Mouse (Mus musculus): ENCODE measurements around the gene Arnt. TPM values are rescaled to one million over a fixed set of nuclear protein-coding genes. Genes with fewer than 3 reads are reported as not detected.
"Not testable (repeated sequence)": the region's sequence is repeated elsewhere in the genome, so short reads cannot be mapped to it uniquely, and the experiment has no call there.

Gene Arnt
- polyA plus RNA-seq, 1 experiment from 2014 or later, result 56.1 TPM

DNA sequence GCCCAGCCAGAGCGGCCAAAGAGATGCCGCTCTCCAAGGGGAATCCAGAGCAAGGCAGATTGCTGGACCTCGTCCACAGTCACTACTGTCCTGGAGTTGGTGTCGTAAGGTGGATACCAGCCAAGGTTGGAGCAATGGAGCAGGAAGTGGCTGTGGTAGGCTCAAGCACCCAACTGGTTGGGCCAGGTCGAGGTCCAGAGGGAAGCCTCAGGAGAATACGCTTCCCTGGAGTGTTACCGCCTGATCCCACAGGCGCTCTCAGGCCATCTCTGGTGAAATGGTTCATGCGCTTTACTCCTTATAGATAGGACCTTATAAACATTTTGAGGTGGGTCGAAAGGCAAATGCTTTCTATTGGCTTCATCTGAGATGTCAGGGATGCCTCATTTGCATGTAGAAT is 104.7 kb downstream of the Arnt start:
- 90% methylated on average over 10 of the region's 10 CpGs for WGBS
- Histone ChIP-seq H3K9ac (no peak overlapping the region), H3K4me2 (replicated peaks) (no peak overlapping the region), H3K27me3 (no peaks in the 10 kb centered on the region), H3K36me3 (no peaks in the 10 kb centered on the region), H3K27ac (no peak overlapping the region), H3K4me3 (no peak overlapping the region), H3K4me1 (no peaks in the 10 kb centered on the region), H3K9me3 (no peaks in the 10 kb centered on the region)
- ATAC-seq (ENCODE audit: low FRiP score, low read depth), result no peak

DNA sequence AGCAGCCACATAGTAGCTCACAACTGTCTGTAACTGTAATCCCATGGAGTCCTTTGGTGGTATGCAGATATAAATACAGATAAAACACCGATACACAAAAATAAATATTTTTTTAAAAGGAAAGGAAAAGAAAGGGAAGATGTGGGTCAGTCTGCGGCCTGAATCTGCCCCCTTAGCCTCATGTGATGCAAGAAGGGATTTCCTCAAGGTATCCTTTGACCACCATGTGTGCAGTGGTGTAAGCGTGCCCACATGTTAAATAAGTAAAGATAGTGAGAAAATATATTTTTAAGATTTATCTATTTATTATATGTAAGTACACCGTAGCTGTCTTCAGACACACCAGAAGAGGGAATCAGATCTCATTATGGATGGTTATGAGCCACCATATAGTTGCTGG is 105.6 kb downstream of the Arnt start:
- Histone ChIP-seq H3K9me3 (no peaks in the 10 kb centered on the region), H3K27ac (no peak overlapping the region), H3K27me3 (no peaks in the 10 kb centered on the region), H3K4me2 (replicated peaks) (no peak overlapping the region), H3K9ac (no peak overlapping the region), H3K4me3 (no peak overlapping the region), H3K4me1 (no peaks in the 10 kb centered on the region), H3K36me3 (no peaks in the 10 kb centered on the region)
- no peak for ATAC-seq (ENCODE audit: low FRiP score, low read depth)
- WGBS, result 90% methylated on average over 4 of the region's 4 CpGs

DNA sequence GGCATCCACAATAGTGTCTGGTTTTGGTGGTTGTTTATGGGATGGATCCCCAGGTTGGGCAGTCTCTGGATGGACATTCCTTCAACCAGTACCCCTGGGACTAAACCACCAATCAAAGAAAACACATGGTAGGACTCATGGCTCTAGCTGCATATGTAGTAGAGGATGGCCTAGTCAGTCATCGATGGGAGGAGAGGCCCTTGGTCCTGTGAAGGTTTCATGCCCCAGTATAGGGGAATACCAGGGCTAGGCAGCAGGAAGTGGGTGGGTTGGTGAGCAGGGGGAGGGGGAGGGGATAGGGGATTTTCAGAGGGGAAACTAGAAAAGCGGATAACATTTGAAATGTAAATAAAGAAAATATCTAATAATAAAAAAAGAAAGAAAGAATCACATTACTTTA is 107.0 kb downstream of the Arnt start:
- ATAC-seq (ENCODE audit: low FRiP score, low read depth); H3K9ac ChIP-seq; H3K4me2 ChIP-seq (replicated peaks); H3K27me3 ChIP-seq; H3K4me3 ChIP-seq; H3K27ac ChIP-seq; H3K9me3 ChIP-seq; H3K36me3 ChIP-seq; H3K4me1 ChIP-seq: not testable (repeated sequence)
- 86% methylated on average over 2 of the region's 2 CpGs for WGBS

DNA sequence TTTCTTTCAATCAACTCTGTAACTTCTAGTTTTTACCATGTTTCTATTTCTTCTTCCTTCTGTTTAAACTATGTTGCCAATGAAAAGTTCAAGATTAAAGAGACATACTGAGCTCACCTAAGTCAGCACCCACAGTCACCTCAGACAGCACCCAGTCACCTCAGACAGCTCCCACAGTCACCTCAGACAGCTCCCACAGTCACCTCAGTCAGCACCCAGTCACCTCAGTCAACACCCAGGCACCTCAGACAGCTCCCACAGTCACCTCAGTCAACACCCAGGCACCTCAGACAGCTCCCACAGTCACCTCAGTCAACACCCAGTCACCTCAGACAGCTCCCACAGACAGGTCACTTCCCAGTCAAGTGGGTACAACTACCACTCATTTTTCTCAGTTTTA is 108.0 kb downstream of the Arnt start:
- no peak overlapping the region for H3K4me3 ChIP-seq
- H3K36me3 ChIP-seq, result no peaks in the 10 kb centered on the region
- no peaks in the 10 kb centered on the region for H3K27me3 ChIP-seq
- no peak for ATAC-seq (ENCODE audit: low FRiP score, low read depth)
- H3K9ac ChIP-seq, result no peak overlapping the region
- no peak overlapping the region for H3K4me2 ChIP-seq (replicated peaks)
- no peaks in the 10 kb centered on the region for H3K9me3 ChIP-seq
- H3K4me1 ChIP-seq, result no peaks in the 10 kb centered on the region
- no peak overlapping the region for H3K27ac ChIP-seq

DNA sequence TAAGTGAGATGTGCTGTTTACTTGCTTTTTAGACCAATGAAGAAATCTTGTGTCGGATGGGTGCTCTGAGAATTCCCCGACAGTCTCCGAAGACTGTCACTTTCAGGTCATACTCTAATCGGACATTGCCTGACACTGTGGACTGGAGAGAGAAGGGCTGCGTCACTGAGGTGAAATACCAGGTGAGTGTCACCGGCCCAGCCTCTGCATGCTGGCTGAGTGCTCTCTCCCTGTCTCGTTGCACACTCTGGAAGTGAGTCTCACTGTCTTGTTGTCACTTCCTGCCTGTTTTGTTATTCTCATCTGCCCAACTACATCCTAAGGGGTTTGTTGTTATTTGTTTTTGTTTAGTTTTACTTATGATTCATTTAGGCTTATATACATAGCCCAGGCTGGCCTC is 108.8 kb downstream of the Arnt start:
- WGBS, result 74% methylated on average over 7 of the region's 7 CpGs
- ATAC-seq (ENCODE audit: low FRiP score, low read depth), result no peak

More for the DNA sequence above, 108.8 kb downstream of the Arnt start:
- Histone ChIP-seq H3K27ac (no peak overlapping the region), H3K4me3 (no peak overlapping the region), H3K4me1 (no peaks in the 10 kb centered on the region), H3K4me2 (replicated peaks) (no peak overlapping the region), H3K9me3 (no peaks in the 10 kb centered on the region), H3K36me3 (no peaks in the 10 kb centered on the region), H3K9ac (no peak overlapping the region), H3K27me3 (no peaks in the 10 kb centered on the region)

Other genes starting within 250 kb of the Arnt start
- gene Gabpb2, start 216.5 kb upstream of the Arnt start, polyA plus RNA-seq (2015; fragmentation: Nextera tagmentation; extraction: Ambion mirVana), result 11.5 and 12.5 TPM in 2 replicates
- 77.1 and 82.7 TPM in 2 replicates for gene Cdc42se1, start 205.7 kb upstream of the Arnt start, polyA plus RNA-seq (2015; fragmentation: Nextera tagmentation; extraction: Ambion mirVana)
- 15.1 and 17.1 TPM in 2 replicates for gene Mllt11, start 202.2 kb upstream of the Arnt start, polyA plus RNA-seq (2015; fragmentation: Nextera tagmentation; extraction: Ambion mirVana)
- 0.73 and 0.88 TPM in 2 replicates for gene Gm128, start 192.8 kb upstream of the Arnt start, polyA plus RNA-seq (2015; fragmentation: Nextera tagmentation; extraction: Ambion mirVana)
- 2.2 and 2.5 TPM in 2 replicates for gene Bnipl, start 183.2 kb upstream of the Arnt start, polyA plus RNA-seq (2015; fragmentation: Nextera tagmentation; extraction: Ambion mirVana)
- gene Mindy1, start 153.0 kb upstream of the Arnt start, polyA plus RNA-seq (2015; fragmentation: Nextera tagmentation; extraction: Ambion mirVana), result 38.1 and 41.2 TPM in 2 replicates
- 24.2 and 26.9 TPM in 2 replicates for gene Prune1, start 152.3 kb upstream of the Arnt start, polyA plus RNA-seq (2015; fragmentation: Nextera tagmentation; extraction: Ambion mirVana)
- 2.0 and 2.5 TPM in 2 replicates for gene Anxa9, start 127.2 kb upstream of the Arnt start, polyA plus RNA-seq (2015; fragmentation: Nextera tagmentation; extraction: Ambion mirVana)
- gene Cers2, start 119.6 kb upstream of the Arnt start, polyA plus RNA-seq (2015; fragmentation: Nextera tagmentation; extraction: Ambion mirVana), result 181 and 184 TPM in 2 replicates
- 47.2 and 53.0 TPM in 2 replicates for gene Setdb1, start 77.2 kb upstream of the Arnt start, polyA plus RNA-seq (2015; fragmentation: Nextera tagmentation; extraction: Ambion mirVana)
- 0.28 TPM in 1 of 2 replicates, not detected in the other for gene 4930558C23Rik, start 31.5 kb upstream of the Arnt start, polyA plus RNA-seq (2015; fragmentation: Nextera tagmentation; extraction: Ambion mirVana)
- 32.7 and 37.8 TPM in 2 replicates for gene Ctsk, start 64.9 kb downstream of the Arnt start, polyA plus RNA-seq (2015; fragmentation: Nextera tagmentation; extraction: Ambion mirVana)
- 12.0 and 14.4 TPM in 2 replicates for gene Ctss, start 92.4 kb downstream of the Arnt start, polyA plus RNA-seq (2015; fragmentation: Nextera tagmentation; extraction: Ambion mirVana)
- not detected in 2 replicates for gene Hormad1, start 125.3 kb downstream of the Arnt start, polyA plus RNA-seq (2015; fragmentation: Nextera tagmentation; extraction: Ambion mirVana)
- 32.3 and 33.6 TPM in 2 replicates for gene Golph3l, start 154.5 kb downstream of the Arnt start, polyA plus RNA-seq (2015; fragmentation: Nextera tagmentation; extraction: Ambion mirVana)
- 86.8 and 91.5 TPM in 2 replicates for gene Ensa, start 190.6 kb downstream of the Arnt start, polyA plus RNA-seq (2015; fragmentation: Nextera tagmentation; extraction: Ambion mirVana)
- 42.3 and 43.4 TPM in 2 replicates for gene Mcl1, start 224.4 kb downstream of the Arnt start, polyA plus RNA-seq (2015; fragmentation: Nextera tagmentation; extraction: Ambion mirVana)